Mouse (Mus musculus) lung, embryonic 15.5 days (tissue): Measurements from ENCODE around the gene Ntrk3. TPM values are rescaled to one million over a fixed set of nuclear protein-coding genes. Genes with fewer than 3 reads are reported as not detected.

Source experiments
- ATAC-seq: fragments of 200-750 bp; cut with Nextera tagmentation; 2 replicates; pipeline ENCODE4 v1.8.0; 2017; ENCODE audit warnings: moderate number of reproducible peaks, borderline replicate concordance; ENCODE audit not compliant: low FRiP score, low TSS enrichment; ENCODE audit errors: extremely low read depth
- H3K27ac ChIP-seq: fragments of 300-500 bp; sonication (generic); 2 replicates; pipeline ENCODE4 v1.5.1; 2015; ENCODE audit warnings: moderate library complexity, mild to moderate bottlenecking, inconsistent platforms
- H3K27me3 ChIP-seq: fragments of 300-500 bp; sonication (generic); 2 replicates; pipeline ENCODE4 v1.6.1; 2015; ENCODE audit warnings: inconsistent platforms
- H3K36me3 ChIP-seq: fragments of 300-500 bp; sonication (generic); 2 replicates; pipeline ENCODE4 v1.6.1; 2015; ENCODE audit warnings: inconsistent platforms
- H3K4me1 ChIP-seq: fragments of 300-500 bp; sonication (generic); 2 replicates; pipeline ENCODE4 v1.6.1; 2015; ENCODE audit warnings: inconsistent platforms
- H3K4me2 ChIP-seq: fragments of 300-500 bp; sonication (generic); 2 replicates; pipeline ENCODE4 v1.6.1; 2015; ENCODE audit warnings: inconsistent platforms, mild to moderate bottlenecking, moderate library complexity
- H3K4me3 ChIP-seq: fragments of 300-500 bp; sonication (generic); 2 replicates; pipeline ENCODE4 v1.5.1; 2015; ENCODE audit warnings: mild to moderate bottlenecking, inconsistent platforms
- H3K9ac ChIP-seq: fragments of 300-500 bp; sonication (generic); 2 replicates; pipeline ENCODE4 v1.6.1; 2015; ENCODE audit warnings: inconsistent platforms
- H3K9me3 ChIP-seq: fragments of 300-500 bp; sonication (generic); 2 replicates; pipeline ENCODE4 v1.6.1; 2016; ENCODE audit warnings: inconsistent platforms
- WGBS: fragments of 180-500 bp; shearing (Covaris S2); methylation state at CpG from one replicate; pipeline ENCODE4 v1.1.7; 2015; 5-methylcytosine and 5-hydroxymethylcytosine counted together
- polyA plus RNA-seq: library from polyadenylated mRNA; unstranded; fragments of >200 nt; fragmentation: Nextera tagmentation; extraction: Ambion mirVana; gene quantifications from 2 replicates; pipeline ENCODE4 v1.2.1, GENCODE M21; 2015

Ntrk3 gene
- polyA plus RNA-seq, 1 experiment from 2014 or later, result 1.1 TPM

DNA sequence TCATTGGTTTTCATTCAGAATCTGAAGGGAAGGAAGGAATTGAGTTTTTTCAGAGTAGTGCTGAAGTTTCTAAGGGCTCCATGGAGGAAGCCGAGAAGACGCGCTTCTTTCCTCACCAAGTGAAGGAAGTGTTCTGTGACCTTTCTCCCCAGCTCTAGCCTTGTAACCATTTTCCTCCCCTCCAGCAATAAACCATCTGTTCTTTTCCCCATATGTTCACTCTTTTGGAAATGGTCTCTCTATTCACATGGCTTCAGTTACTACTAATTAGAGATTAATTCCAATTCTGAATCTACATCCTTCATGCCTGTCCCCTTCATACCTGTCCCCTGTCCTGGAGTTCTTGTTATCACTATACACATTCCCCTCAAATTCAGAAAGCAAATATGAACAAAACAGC, 209.8 kb downstream of the Ntrk3 start:
- Histone ChIP-seq H3K4me2 (no peak overlapping the region), H3K27me3 (no peaks in the 10 kb centered on the region), H3K9ac (no peak overlapping the region), H3K9me3 (no peaks in the 10 kb centered on the region), H3K4me3 (no peak overlapping the region), H3K27ac (no peak overlapping the region), H3K4me1 (no peaks in the 10 kb centered on the region), H3K36me3 (no peaks in the 10 kb centered on the region)
- WGBS, result 88% methylated on average over 3 of the region's 3 CpGs
- no peak for ATAC-seq

DNA sequence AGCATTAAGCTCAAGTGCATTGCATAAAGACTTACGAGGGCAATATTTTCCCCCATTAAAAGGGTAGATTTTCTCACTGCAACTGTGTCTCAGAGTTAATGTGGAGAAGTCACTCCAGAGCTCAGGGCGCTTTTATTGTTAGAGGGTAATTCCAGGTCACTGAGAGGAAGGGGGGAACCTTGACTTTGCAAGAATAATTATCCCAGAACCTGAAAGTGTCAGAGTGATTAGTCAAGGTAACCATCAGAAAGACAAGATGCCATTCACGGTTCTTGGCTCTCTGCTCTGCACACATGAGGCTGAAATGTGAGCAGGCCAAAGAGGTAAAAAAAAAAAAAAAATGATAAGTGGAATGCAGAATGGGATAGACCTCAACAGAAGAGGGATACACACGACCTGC, 210.2 kb downstream of the Ntrk3 start:
- Histone ChIP-seq H3K36me3 (no peaks in the 10 kb centered on the region), H3K4me2 (no peak overlapping the region), H3K9me3 (no peaks in the 10 kb centered on the region), H3K9ac (no peak overlapping the region), H3K27ac (no peak overlapping the region), H3K27me3 (no peaks in the 10 kb centered on the region), H3K4me1 (no peaks in the 10 kb centered on the region), H3K4me3 (no peak overlapping the region)
- ATAC-seq, result no peak
- 56% methylated on average over 4 of the region's 4 CpGs for WGBS

GRCm38 (mm10) chr7:78520243-78520927, 217.4 kb downstream of the Ntrk3 start:
- WGBS, result 83% methylated on average over 9 of the region's 9 CpGs
- H3K27me3 ChIP-seq, result no peaks in the 10 kb centered on the region
- H3K9ac ChIP-seq, result no peak overlapping the region
- H3K27ac ChIP-seq, result no peak overlapping the region
- H3K4me2 ChIP-seq, result no peak overlapping the region
- no peaks in the 10 kb centered on the region for H3K4me1 ChIP-seq
- no peaks in the 10 kb centered on the region for H3K9me3 ChIP-seq
- no peak overlapping the region for H3K4me3 ChIP-seq
- no peaks in the 10 kb centered on the region for H3K36me3 ChIP-seq
- ATAC-seq, result no peak

DNA sequence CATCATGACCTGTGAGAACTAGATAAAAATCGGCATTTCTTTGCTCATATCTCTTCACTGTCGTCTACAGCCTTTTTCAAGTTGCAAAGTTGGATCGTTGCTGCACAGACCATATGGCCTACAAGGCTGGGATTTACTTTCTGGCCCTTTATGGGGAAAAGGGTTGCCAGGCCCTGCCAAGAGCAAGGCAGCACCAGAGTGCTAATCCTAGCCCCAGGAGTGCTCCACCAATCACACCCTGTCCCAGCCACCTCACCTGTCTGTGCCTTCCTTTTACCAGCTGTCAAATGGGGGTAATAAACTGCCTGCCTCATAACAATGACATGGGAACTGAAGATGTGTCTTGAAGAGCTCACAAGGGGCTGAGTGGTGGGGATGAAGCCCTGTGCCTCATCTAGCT, 218.1 kb downstream of the Ntrk3 start:
- Histone ChIP-seq H3K27me3 (no peaks in the 10 kb centered on the region), H3K4me3 (no peak overlapping the region), H3K9me3 (no peaks in the 10 kb centered on the region), H3K27ac (no peak overlapping the region), H3K4me1 (no peaks in the 10 kb centered on the region), H3K9ac (no peak overlapping the region), H3K36me3 (no peaks in the 10 kb centered on the region), H3K4me2 (no peak overlapping the region)
- WGBS, result 86% methylated on average over 3 of the region's 3 CpGs
- ATAC-seq, result no peak

DNA sequence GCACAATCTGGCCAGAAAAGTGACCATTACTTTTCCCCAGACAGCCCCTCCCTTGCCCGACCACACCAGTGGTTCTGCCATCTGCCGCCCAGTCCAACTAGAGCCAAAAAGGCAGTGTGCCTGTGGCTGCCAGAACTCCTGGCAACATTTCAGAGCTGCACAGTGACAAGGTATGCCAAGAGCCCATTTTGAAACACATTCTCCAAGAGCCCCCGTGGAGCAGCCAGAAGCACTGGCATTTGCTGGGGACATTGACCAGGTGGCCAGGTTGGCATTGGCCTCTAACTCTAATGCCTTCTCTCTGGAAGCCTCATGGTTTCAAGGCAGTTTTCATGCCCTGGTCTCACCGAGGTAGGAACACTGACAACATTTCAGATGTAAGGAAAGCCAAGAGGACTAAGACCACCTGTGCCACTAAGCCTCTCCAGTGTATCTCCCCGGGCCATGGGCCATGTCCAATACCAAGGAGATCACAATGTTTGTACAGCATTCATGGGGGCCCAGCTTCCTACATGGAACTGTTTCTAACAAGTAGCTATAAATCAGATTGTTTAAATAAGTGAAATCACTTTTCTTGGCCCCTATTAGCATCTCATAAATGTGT, 218.9 kb downstream of the Ntrk3 start:
- Histone ChIP-seq H3K4me1 (no peaks in the 10 kb centered on the region), H3K9me3 (no peaks in the 10 kb centered on the region), H3K27ac (no peak overlapping the region), H3K4me2 (no peak overlapping the region), H3K36me3 (no peaks in the 10 kb centered on the region), H3K9ac (no peak overlapping the region), H3K4me3 (no peak overlapping the region), H3K27me3 (no peaks in the 10 kb centered on the region)
- WGBS, result 76% methylated on average over 5 of the region's 5 CpGs
- ATAC-seq, result no peak

DNA sequence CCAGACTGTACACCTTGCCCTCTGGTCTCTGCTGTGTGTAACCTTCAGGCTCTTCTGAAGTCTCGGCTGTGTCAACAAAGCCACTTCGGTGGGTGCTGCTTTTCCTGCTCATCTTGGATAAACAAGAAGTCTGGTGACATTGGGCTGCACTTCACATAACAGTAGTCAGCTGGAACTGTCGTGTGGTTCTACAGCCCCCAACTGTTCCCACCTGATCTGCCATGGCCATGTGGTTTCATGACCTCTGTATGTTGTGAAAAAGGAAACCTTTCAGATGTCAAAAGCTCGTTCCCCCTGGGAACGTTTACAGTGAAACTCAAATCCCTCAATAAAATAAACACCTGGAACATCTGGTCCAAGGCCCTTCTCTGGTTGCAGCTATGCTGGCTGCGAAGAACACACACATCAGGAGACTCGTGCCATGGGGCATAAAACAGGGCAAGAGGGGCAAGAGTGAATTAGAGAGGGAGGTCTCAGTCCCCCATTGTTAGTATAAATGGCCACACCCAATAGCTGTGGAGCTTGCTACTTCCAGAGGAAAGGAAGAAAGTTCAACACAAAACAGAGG, 222.7 kb downstream of the Ntrk3 start:
- no peak overlapping the region for H3K27ac ChIP-seq
- H3K9ac ChIP-seq, result no peak overlapping the region

DNA sequence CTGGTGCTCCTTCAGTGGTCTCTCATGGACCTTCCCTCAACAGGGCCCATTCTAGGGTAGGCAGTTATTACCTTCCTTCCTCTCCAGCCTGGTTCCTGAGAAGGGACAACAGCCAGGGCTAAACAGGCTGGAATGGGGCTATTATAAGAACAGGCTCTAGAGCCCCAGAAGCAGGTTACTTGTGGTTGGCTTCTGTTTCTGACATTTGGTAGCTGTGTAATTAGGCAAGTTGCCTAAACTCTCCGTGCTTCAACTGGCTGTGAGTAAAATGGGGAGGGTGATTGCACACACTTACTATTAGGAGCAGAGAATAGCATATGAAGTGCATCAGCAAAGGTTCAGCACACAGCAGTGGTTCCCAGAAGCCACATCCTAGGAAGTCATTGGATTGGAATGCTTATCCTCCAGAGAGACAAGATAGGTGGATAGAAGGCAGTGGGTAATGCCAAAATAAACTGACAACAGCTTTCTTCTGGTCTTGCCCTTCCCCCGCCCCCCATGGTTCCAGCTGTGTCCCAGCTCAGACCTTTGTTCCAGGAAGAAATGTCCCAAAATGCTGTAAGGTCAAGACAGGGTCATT, 230.7 kb downstream of the Ntrk3 start:
- no peak overlapping the region for H3K4me2 ChIP-seq
- no peak overlapping the region for H3K27ac ChIP-seq
- no peaks in the 10 kb centered on the region for H3K4me1 ChIP-seq
- H3K27me3 ChIP-seq, result no peaks in the 10 kb centered on the region
- H3K9ac ChIP-seq, result no peak overlapping the region
- H3K36me3 ChIP-seq, result no peaks in the 10 kb centered on the region
- no peak overlapping the region for H3K4me3 ChIP-seq
- no peak for ATAC-seq
- WGBS, result 62% methylated on average over 2 of the region's 2 CpGs
- H3K9me3 ChIP-seq, result no peaks in the 10 kb centered on the region

More for the DNA sequence above, 222.7 kb downstream of the Ntrk3 start:
- Histone ChIP-seq H3K4me1 (no peaks in the 10 kb centered on the region), H3K36me3 (no peaks in the 10 kb centered on the region), H3K4me2 (no peak overlapping the region), H3K27me3 (no peaks in the 10 kb centered on the region), H3K4me3 (no peak overlapping the region), H3K9me3 (no peaks in the 10 kb centered on the region)
- 31% methylated on average over 7 of the region's 7 CpGs for WGBS
- no peak for ATAC-seq

DNA sequence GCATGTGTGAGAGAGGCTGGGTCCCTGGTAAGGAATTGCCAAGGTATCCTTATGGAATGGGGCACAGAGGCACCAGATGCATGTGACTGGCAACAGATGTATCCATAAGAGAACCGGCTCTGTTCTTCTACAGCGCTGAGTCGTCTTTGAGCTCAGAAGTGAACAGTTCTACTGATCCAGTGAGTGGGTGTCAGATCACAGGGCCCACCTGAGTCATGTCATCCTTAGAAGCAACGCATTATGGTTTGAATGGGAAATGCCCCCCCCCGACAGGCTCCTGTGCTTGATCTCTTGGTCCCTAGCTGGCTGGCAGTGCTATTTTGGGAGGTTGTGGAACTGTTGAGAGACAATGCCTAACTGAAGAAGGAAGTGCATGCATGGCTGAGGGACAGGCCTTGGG, 236.9 kb downstream of the Ntrk3 start:
- H3K4me1 ChIP-seq, result no peaks in the 10 kb centered on the region
- H3K36me3 ChIP-seq, result no peaks in the 10 kb centered on the region
- no peak overlapping the region for H3K9ac ChIP-seq
- no peak overlapping the region for H3K27ac ChIP-seq
- 82% methylated on average over 5 of the region's 5 CpGs for WGBS
- H3K9me3 ChIP-seq, result no peaks in the 10 kb centered on the region
- H3K4me2 ChIP-seq, result no peak overlapping the region
- no peak overlapping the region for H3K4me3 ChIP-seq
- ATAC-seq, result no peak
- no peaks in the 10 kb centered on the region for H3K27me3 ChIP-seq

- no peak overlapping the region for H3K4me2 ChIP-seq
- H3K9me3 ChIP-seq, result no peaks in the 10 kb centered on the region
- no peaks in the 10 kb centered on the region for H3K4me1 ChIP-seq
- H3K36me3 ChIP-seq, result no peaks in the 10 kb centered on the region
- H3K4me3 ChIP-seq, result no peak overlapping the region
- no peak for ATAC-seq
- no peak overlapping the region for H3K27ac ChIP-seq
- 77% methylated on average over 1 of the region's 1 CpGs for WGBS
- no peaks in the 10 kb centered on the region for H3K27me3 ChIP-seq
- no peak overlapping the region for H3K9ac ChIP-seq
These were observed 237.8 kb downstream of the Ntrk3 start for GRCm38 (mm10) chr7:78499970-78500369.

DNA sequence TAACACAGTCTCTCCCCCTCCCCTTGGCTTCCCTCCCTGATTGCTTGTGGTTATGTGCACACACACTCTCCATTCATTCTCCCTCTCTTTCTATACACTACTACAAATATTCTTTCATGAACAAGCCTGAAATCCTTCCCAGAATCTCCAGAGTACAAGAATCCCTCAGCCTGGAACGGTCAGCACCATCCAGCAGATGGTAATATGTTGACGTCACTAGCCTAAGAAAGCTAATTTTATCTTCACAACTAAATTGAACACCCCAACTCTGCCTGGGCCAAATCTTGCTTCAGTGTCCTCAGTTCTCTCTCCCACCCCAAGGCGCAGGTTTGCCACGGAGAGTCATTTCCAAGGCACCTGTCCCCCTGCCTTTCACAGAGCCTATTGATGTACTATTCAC, 239.5 kb downstream of the Ntrk3 start:
- Histone ChIP-seq H3K4me1 (no peaks in the 10 kb centered on the region), H3K4me3 (no peak overlapping the region), H3K4me2 (no peak overlapping the region), H3K9ac (no peak overlapping the region), H3K36me3 (no peaks in the 10 kb centered on the region), H3K9me3 (no peaks in the 10 kb centered on the region), H3K27ac (no peak overlapping the region), H3K27me3 (no peaks in the 10 kb centered on the region)
- no peak for ATAC-seq
- WGBS, result 69% methylated on average over 4 of the region's 4 CpGs

DNA sequence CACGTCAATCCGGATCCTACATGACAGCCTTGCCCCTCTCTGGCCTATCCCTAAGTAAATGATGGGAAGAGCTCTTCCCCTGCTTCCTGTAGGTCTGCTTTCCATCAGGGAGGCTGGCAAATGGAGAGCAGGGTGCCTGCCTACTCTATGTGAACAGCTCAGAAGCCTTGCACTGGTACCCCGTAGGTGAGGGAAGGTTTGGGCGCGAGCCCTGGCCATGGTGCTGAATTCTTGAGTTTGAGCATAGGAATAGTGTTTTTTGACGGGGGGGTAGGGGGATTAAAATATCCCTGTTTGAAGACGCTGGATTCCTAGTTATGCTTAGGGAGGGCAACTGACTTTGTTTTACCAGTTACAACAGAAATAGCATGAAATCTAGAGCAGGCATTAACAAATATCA, 240.0 kb downstream of the Ntrk3 start:
- H3K27me3 ChIP-seq, result no peaks in the 10 kb centered on the region
- no peaks in the 10 kb centered on the region for H3K36me3 ChIP-seq
- no peaks in the 10 kb centered on the region for H3K4me1 ChIP-seq
- ATAC-seq, result no peak
- H3K4me2 ChIP-seq, result no peak overlapping the region
- H3K4me3 ChIP-seq, result no peak overlapping the region
- H3K9ac ChIP-seq, result no peak overlapping the region
- no peak overlapping the region for H3K27ac ChIP-seq
- 47% methylated on average over 7 of the region's 7 CpGs for WGBS
- H3K9me3 ChIP-seq, result no peaks in the 10 kb centered on the region

GRCm38 (mm10) chr7:78493591-78493990, 244.2 kb downstream of the Ntrk3 start:
- Histone ChIP-seq H3K9ac (no peak overlapping the region), H3K4me1 (no peaks in the 10 kb centered on the region), H3K9me3 (no peaks in the 10 kb centered on the region), H3K27ac (no peak overlapping the region), H3K27me3 (no peaks in the 10 kb centered on the region), H3K36me3 (no peaks in the 10 kb centered on the region), H3K4me2 (no peak overlapping the region), H3K4me3 (no peak overlapping the region)
- ATAC-seq, result no peak
- whole genome bisulfite sequencing, result 87% methylated on average over 7 of the region's 7 CpGs
